In the genomic region with DNA sequence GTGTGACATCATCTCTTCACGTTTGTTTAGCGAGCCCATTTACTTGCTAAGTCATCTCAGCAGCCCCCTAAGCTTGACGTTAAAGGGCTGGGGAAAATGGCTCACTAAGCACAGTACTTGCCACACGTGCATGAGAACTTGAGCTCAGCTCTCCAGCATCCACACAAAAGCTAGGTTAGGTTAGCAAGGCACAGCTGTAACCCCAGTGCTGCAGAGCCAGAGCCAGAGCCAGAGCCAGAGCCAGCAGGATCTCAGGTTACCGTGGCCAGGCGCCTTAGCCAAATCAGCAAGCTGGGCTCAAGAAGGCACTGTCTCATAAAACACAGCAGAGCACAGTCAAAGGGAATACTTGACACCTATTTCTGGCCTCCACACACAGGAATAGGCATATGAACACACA, we compare ENCODE assay signal across 14 mouse cellular contexts. TPM values are rescaled to one million over a fixed set of nuclear protein-coding genes. Genes with fewer than 3 reads are reported as not detected.
A peak's percentile ranks its signal among the peaks of the same experiment; 100 is the strongest.
DNase-seq lines count a peak whose midpoint lies in the region; ATAC-seq lines count a peak whose summit lies in the region.
"Had no signal": no experiment of that assay in that cellular context is flagged by ENCODE, and none has a peak within 500 bp of the region (broad histone marks: within the 10 kb centered on the region; RNA-seq: fewer than 3 reads in every experiment).

No protein-coding gene starts in this region.

- WGBS in midbrain, embryonic 15.5 days, result 78% methylated on average over 6 of the region's 6 CpGs
- WGBS in midbrain, embryonic 14.5 days, result 82% methylated on average over 6 of the region's 6 CpGs
- 62% methylated on average over 6 of the region's 6 CpGs for WGBS in intestine, embryonic 14.5 days
- WGBS in stomach, embryonic 16.5 days, result 49% methylated on average over 6 of the region's 6 CpGs

- no peak overlapping the region for H3K4me3 ChIP-seq in midbrain, embryonic 15.5 days
- no peak overlapping the region for H3K4me3 ChIP-seq in midbrain, embryonic 14.5 days (replicated peaks; ENCODE audit: low read depth, low read length)
- H3K4me3 ChIP-seq in intestine, embryonic 14.5 days (ENCODE audit: low read depth, low read length), result no peak overlapping the region
- H3K4me3 ChIP-seq in stomach, embryonic 16.5 days (replicated peaks; ENCODE audit: low read length), result no peak overlapping the region
- H3K4me3 ChIP-seq: forebrain, embryonic 12.5 days; lung, embryonic 15.5 days had no signal

- DNase-seq in adrenal gland, postnatal 14 days, result peak; percentile 46
- no peak for DNase-seq in adrenal gland, postnatal 4 days (ENCODE audit: low spot score in 2 of 2)
- DNase-seq in midbrain, embryonic 14.5 days, result no peak
- DNase-seq in intestine, embryonic 14.5 days (ENCODE audit: low spot score), result no peak
- DNase-seq in right cerebral cortex, adult 2 months (ENCODE audit: low spot score in 2 of 2), result no peak
- no peak for DNase-seq in B cell, adult 2 months
- DNase-seq: cerebellum, adult 11 months had no signal

- no peak overlapping the region for H3K4me2 ChIP-seq in midbrain, embryonic 15.5 days
- H3K4me2 ChIP-seq in midbrain, embryonic 14.5 days (ENCODE audit: low read length), result no peak overlapping the region
- H3K4me2 ChIP-seq in intestine, embryonic 14.5 days (ENCODE audit: low read length), result no peak overlapping the region
- no peak overlapping the region for H3K4me2 ChIP-seq in stomach, embryonic 16.5 days (ENCODE audit: low read depth, low read length)
- H3K4me2 ChIP-seq: forebrain, embryonic 12.5 days; lung, embryonic 15.5 days had no signal

- no peaks in the 10 kb centered on the region; the same call in 1 of the 2 replicates for H3K4me1 ChIP-seq in midbrain, embryonic 15.5 days
- no peaks in the 10 kb centered on the region for H3K4me1 ChIP-seq in midbrain, embryonic 14.5 days (ENCODE audit: control insufficient read depth, insufficient read depth, low read length)
- peaks cover 16% of the 10 kb centered on the region for H3K4me1 ChIP-seq in intestine, embryonic 14.5 days (replicated peaks; ENCODE audit: control insufficient read depth, insufficient read depth, low read length)
- peaks cover 34% of the 10 kb centered on the region; the same call in 1 of the 2 replicates for H3K4me1 ChIP-seq in stomach, embryonic 16.5 days (ENCODE audit: control insufficient read depth, insufficient read depth, low read length)

- H3K27ac ChIP-seq in midbrain, embryonic 15.5 days, result 0 out of 2 replicates have a peak overlapping the region, but pooled peaks have one; percentile 3
- no peak overlapping the region for H3K27ac ChIP-seq in midbrain, embryonic 14.5 days (replicated peaks; ENCODE audit: low read depth, low read length)
- H3K27ac ChIP-seq in intestine, embryonic 14.5 days (ENCODE audit: low read depth), result 0 out of 2 replicates have a peak overlapping the region, but pooled peaks have one; percentile 16
- H3K27ac ChIP-seq in stomach, embryonic 16.5 days (ENCODE audit: low read length), result peak overlapping the region; percentile 59
- H3K27ac ChIP-seq: forebrain, embryonic 12.5 days; lung, embryonic 15.5 days had no signal

- no peaks in the 10 kb centered on the region for H3K9me3 ChIP-seq in midbrain, embryonic 15.5 days
- H3K9me3 ChIP-seq in midbrain, embryonic 14.5 days (ENCODE audit: control insufficient read depth, low read length), result no peaks in the 10 kb centered on the region
- H3K9me3 ChIP-seq in intestine, embryonic 14.5 days (ENCODE audit: control insufficient read depth, low read length), result no peaks in the 10 kb centered on the region
- H3K9me3 ChIP-seq in stomach, embryonic 16.5 days (replicated peaks; ENCODE audit: control insufficient read depth, low read length), result no peaks in the 10 kb centered on the region
- H3K9me3 ChIP-seq: forebrain, embryonic 12.5 days; lung, embryonic 15.5 days had no signal

- ATAC-seq in midbrain, embryonic 15.5 days (replicated peaks), result no peak
- ATAC-seq in midbrain, embryonic 14.5 days (ENCODE audit: low FRiP score, low TSS enrichment), result no peak
- no peak for ATAC-seq in intestine, embryonic 14.5 days (replicated peaks; ENCODE audit: low FRiP score, low TSS enrichment, low read depth)
- ATAC-seq in stomach, embryonic 16.5 days (ENCODE audit: insufficient read depth, low FRiP score), result no peak
- ATAC-seq: inflammation-experienced regulatory T-cells, adult 6 months had no signal

- no peaks in the 10 kb centered on the region for H3K27me3 ChIP-seq in midbrain, embryonic 15.5 days (replicated peaks)
- no peaks in the 10 kb centered on the region for H3K27me3 ChIP-seq in midbrain, embryonic 14.5 days (ENCODE audit: control insufficient read depth, insufficient read depth, low read length)
- H3K27me3 ChIP-seq in intestine, embryonic 14.5 days (replicated peaks; ENCODE audit: control insufficient read depth, insufficient read depth, low read length), result no peaks in the 10 kb centered on the region
- H3K27me3 ChIP-seq in stomach, embryonic 16.5 days (ENCODE audit: control insufficient read depth, insufficient read depth, low read length), result no peaks in the 10 kb centered on the region
- H3K27me3 ChIP-seq: forebrain, embryonic 12.5 days; lung, embryonic 15.5 days had no signal

- H3K9ac ChIP-seq in midbrain, embryonic 15.5 days, result no peak overlapping the region
- H3K9ac ChIP-seq in midbrain, embryonic 14.5 days (replicated peaks; ENCODE audit: low read length), result no peak overlapping the region
- H3K9ac ChIP-seq in intestine, embryonic 14.5 days (ENCODE audit: low read length), result no peak overlapping the region
- H3K9ac ChIP-seq in stomach, embryonic 16.5 days (ENCODE audit: low read length), result no peak overlapping the region
- H3K9ac ChIP-seq: forebrain, embryonic 12.5 days; lung, embryonic 15.5 days had no signal

- no peaks in the 10 kb centered on the region for H3K36me3 ChIP-seq in midbrain, embryonic 15.5 days (replicated peaks)
- H3K36me3 ChIP-seq in midbrain, embryonic 14.5 days (ENCODE audit: control insufficient read depth, insufficient read depth, low read length), result peaks cover 35% of the 10 kb centered on the region
- H3K36me3 ChIP-seq in intestine, embryonic 14.5 days (ENCODE audit: control insufficient read depth, insufficient read depth, low read length), result peaks cover 28% of the 10 kb centered on the region
- H3K36me3 ChIP-seq in stomach, embryonic 16.5 days (ENCODE audit: control insufficient read depth, insufficient read depth, low read length), result no peaks in the 10 kb centered on the region

RNA-seq across cellular contexts. Expression of a gene that starts 31.0 kb away (rescaled TPM):
- 63.8 and 78.6 TPM in 2 replicates for total RNA-seq in adrenal gland, postnatal 14 days (2021)
- total RNA-seq in adrenal gland, postnatal 4 days (2021), result 10 to 100 TPM; 89.1 to 92.6 TPM
- 58.7 and 64.5 TPM in 2 replicates for polyA plus RNA-seq in midbrain, embryonic 15.5 days (2015; fragmentation: Nextera tagmentation; extraction: Ambion mirVana)
- 56.8 and 59.1 TPM in 2 replicates for polyA plus RNA-seq in midbrain, embryonic 14.5 days (2014; fragmentation: Nextera tagmentation; extraction: Ambion mirVana)
- 40.8 and 42.5 TPM in 2 replicates for polyA plus RNA-seq in intestine, embryonic 14.5 days (2014; fragmentation: Nextera tagmentation; extraction: Ambion mirVana)
- polyA plus RNA-seq in stomach, embryonic 16.5 days (2015; fragmentation: Nextera tagmentation; extraction: Ambion mirVana), result 32.7 and 33.5 TPM in 2 replicates

RNA-seq across cellular contexts. Expression of a gene that starts 59.2 kb away (rescaled TPM):
- 103 and 104 TPM in 2 replicates for total RNA-seq in adrenal gland, postnatal 14 days (2021)
- total RNA-seq in adrenal gland, postnatal 4 days (2021), result 10 to 100 TPM; 12.6 to 19.8 TPM
- 0.99 TPM in 1 of 2 replicates, not detected in the other for polyA plus RNA-seq in midbrain, embryonic 15.5 days (2015; fragmentation: Nextera tagmentation; extraction: Ambion mirVana)
- polyA plus RNA-seq in midbrain, embryonic 14.5 days (2014; fragmentation: Nextera tagmentation; extraction: Ambion mirVana), result 0.50 TPM in 1 of 2 replicates, not detected in the other
- 0.63 and 1.5 TPM in 2 replicates for polyA plus RNA-seq in intestine, embryonic 14.5 days (2014; fragmentation: Nextera tagmentation; extraction: Ambion mirVana)
- 4.0 and 4.8 TPM in 2 replicates for polyA plus RNA-seq in stomach, embryonic 16.5 days (2015; fragmentation: Nextera tagmentation; extraction: Ambion mirVana)
- polyA plus RNA-seq: forebrain, embryonic 12.5 days; inflammation-experienced regulatory T-cells, adult 6 months; neural tube, embryonic 11.5 days; spleen, adult 2 months had no signal
